Mouse (Mus musculus) urinary bladder, postnatal 36 days (tissue): ENCODE data around the gene Pyroxd2.
"Not testable (repeated sequence)": the region's sequence is repeated elsewhere in the genome, so short reads cannot be mapped to it uniquely, and the experiment has no call there.

ENCODE experiments used
- DNase-seq, 2 experiments: peaks; one replicate each; pipeline ENCODE4 v3.0.0; 2022; ENCODE audit warnings: low spot score in 2 of 2, mixed read lengths in 1 of 2

Gene Pyroxd2

DNA sequence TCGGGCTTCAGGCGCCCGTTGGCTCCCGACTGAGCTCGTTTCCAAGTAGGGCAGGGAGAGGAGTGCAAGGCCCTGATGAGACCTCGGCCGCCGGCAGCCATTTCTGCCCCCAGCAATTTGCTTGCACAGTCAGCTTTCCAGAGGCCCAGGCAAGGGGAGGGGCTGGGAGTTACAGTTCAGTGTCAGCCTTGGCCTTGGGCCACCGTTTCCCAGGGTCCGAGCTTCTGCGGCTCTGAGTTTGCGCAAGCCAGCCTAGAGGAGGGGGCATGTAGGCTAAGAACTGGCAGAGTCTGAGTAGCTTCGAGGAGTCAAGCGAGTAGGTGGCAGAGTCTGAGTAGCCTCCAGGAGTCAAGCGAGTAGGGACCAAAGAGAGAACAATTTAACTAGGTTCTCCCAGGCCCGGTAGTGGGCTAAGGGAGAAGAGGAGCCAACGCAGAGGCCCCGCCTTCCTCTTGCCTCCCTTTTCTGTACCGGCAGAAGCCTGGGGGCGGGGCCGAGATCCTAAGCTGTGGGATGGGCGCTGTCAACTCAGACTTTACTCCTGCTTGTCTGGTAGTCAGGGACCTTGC, at the start of gene Pyroxd2:
Gene Pyroxd2, minus strand, starts transcription at position 413 of the 569 bp plus-strand sequence.
- DNase-seq, result peak; percentile 64 to 79

DNA sequence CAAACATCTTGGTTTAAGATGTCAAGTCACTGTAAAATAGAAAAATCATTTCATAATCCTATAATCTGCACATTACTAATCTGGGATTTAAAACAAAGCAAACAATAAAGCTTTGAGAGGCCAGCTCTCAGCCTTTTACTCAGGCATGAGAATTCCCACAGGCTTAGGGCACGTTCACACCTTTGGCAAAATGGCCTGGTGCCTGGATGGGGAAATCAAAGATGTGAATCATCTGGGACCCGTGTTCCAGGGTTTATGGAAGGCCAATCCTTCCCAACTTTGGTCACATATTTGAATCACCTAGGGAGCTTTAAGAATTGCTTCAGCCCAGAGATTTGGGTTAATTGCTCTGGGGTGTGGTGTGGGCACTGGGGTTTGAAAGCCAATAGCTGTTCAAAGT, 45.3 kb upstream of the Pyroxd2 start:
- no peak for DNase-seq

DNA sequence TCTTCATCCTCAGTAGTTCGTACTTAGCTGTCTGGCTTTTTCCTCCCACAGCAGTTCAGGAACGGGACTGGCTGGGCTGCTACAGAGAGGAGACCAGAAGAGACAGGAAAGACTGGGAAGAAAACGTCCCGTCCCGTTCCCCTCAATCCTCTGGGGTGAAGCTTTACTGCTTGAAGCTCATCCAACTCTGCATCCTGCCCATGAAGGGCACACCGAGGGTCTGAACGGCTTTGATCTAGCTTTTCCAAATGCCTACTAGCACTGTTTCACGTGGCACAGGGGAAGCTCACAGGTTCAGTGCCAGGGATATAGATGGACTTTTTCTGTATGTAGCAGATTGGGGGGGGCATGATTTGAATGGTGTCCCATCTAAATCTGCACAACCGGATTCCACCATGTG, 43.2 kb upstream of the Pyroxd2 start:
- no peak for DNase-seq

DNA sequence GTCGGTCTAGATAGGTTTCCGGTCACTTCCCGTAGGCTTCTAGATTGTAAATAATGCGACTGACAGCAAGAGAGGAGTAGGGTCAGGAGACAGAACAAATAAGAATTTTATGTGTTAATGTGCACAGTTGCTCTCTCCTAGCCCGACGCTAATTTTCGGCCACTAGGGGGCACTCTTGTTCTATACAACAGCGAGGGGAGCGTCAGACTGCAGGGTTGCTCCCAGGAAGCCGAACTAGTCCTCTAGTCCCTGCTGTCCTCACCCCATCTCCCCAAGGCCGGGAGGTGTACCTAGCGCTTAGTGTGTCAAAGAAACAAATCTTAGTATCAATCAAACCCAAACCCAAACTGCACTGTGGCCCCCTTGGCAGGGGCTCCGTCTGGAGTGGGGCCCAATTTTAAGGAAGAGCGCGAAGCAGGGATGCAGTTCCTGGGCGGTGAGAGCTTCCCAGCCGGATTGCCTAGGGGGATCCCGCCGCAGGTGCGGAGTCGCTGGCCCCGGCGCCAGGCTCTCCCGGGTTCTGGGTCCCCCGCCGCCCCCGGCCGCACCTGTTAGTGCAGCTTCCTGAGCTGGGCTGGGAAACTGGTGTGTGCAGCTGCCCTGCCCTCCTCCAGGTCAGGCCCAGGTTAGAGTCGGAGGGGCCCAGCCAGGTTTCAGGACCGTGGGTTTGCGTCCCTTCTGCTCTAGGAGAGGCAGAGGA, 42.5 kb upstream of the Pyroxd2 start:
- DNase-seq, result peak; percentile 82 to 83

DNA sequence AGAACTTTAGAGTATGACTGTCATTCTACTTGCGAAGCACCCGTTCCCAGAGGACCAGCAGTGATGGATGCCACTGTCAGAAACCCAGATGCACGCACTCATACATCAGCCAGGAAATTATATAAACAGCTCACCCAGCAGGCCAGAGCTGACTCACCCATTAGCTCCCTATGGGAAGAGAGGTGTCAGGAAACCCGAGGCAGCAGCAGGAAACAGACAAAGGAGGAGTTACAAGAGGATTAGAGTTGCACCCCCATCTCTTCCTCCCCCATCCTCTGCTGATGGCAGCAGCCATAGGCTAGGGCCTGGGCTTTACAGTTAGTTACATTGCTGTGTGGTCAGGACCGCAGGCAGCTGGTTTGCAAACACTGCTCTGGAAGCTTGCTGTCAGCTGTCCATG, 35.7 kb upstream of the Pyroxd2 start:
- DNase-seq, result no peak

DNA sequence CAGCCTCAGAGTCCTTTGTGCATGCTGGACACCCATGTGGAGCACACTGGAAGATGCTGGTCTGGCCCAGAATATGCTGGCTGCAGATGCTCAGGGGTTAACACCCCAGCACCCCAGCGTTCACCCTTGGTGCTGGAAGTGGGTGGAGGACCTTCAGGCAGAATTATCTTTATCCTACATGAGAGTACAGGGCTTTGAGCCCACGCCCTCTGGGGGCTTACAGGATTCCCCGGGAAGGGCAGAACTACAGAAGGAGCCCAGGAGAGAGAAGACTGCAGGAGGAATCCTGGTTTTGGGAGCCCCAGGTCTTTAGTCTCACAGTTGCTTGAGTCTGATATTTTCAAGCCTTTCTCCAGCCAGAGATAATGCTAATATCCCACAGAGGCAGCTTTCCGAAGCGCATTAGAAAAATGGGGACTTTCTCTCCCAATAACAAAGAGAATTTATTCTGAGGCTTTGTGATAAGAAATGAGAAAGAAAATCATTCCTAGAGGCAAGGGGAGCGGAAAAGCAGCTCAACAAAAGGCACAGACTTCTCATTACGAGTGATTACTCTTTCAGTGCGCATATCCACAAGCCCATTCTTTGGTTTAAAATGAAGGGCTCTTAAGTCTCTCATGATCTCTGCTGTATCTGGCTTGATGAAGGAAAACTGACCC, 33.1 kb upstream of the Pyroxd2 start:
- DNase-seq, result no peak

DNA sequence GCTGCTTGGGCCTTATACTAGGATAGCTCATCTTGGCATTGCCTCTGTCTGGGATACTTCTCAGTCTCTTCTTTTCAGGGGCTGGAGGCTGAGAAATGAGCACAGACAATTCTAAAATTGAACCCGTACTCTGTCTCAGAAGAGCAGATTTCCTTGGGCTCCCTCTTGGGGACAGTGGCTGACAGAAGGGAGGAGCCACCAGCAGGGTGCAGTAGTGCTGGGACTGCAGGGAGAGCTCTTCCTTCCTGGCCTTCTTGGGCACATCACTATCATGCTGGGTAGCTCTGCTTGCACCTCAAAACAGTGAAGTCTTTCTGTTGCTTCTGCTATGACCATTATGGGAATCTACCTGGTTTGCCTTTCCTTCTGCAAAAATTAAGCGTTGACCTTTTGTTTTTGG, 32.6 kb upstream of the Pyroxd2 start:
- DNase-seq, result no peak

DNA sequence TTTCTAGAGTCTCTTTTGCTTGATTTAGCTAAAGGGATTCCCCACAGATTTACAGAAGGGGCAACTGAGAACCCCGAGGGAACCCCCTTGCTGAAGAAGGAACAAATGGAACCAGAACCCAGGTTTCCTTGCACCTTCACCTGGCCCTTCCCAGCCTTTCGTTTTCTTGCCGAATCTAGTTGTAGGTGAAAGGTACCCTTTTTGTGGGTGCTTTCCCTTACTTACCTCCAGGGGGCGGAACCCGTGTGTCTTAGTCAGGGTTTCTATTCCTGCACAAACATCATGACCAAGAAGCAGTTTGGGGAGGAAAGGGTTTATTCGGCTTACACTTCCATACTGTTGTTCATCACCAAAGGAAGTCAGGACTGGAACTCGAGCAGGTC, 27.6 kb upstream of the Pyroxd2 start:
- DNase-seq, result not testable (repeated sequence)

DNA sequence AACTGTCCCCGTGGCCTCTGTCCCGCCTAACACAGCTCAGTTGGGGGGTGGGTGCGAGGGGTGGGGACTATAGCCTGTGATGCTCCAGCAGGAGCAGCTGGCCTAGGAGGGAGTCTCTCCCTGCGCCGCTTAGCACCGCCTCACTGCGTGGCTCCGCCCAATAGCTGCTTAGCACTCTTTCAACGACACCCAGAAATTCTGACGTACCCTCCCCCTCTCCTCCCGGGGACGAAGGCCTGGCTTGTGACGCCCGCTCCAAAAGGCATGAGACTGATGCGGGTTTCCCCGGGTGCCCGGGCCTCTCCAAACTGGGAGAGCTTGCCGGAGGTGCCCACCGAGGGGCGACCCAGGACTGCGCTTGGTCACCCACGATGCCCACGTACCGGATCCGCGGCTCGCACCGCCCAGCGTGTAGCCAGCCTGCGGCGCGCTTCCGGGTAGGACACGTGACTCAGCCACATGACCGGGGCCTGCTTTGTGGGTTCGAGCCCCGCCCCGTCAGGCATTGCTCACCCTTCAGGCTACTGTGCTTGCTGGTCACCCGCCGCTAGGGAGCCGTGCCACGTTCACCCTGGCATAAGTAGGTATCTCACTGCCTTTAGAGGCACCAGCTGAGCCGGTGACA, 27.1 kb upstream of the Pyroxd2 start, which contains the start of gene Hps1:
Gene Hps1, minus strand, starts transcription at position 448 of the 625 bp plus-strand sequence.
- peak; percentile 85 to 87 for DNase-seq

DNA sequence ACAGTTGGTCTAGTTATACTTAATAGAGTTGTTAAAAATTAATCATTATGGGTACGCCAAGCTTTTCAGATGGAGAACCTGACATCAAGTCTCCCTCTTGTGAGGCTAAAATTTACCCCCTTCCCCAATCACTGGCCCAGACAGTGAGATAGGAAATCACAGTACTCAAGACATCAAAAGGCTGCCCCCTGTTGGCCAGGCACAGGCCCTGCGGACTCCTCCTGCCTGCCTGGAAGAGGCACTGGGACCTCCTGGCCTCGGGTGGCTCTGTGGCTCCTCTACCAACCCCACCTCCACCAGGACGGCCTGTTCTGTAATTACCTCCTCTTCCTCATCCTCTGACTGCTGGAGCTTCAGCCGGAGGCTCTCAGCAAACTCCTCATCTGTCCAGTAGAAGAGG, 25.2 kb upstream of the Pyroxd2 start:
- no peak for DNase-seq

DNA sequence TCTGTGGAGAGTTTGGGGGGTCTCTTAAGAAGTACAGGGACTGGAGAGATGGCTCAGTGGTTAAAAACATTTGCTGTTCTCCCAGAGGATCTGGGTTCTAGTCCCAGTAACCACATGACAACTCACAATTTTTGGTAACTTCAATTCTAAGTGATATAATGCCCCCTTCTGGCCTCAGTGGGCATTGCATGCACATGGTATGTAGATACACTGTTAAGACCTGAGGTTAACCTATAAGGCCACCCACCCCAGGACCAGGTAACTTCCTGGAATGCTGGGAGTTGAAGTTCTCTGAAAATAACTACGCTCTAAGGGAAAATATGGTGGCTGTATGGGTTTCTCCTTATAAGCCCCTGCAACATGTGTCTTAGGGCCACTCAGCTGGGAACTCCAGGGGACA, 24.2 kb upstream of the Pyroxd2 start:
- no peak for DNase-seq

DNA sequence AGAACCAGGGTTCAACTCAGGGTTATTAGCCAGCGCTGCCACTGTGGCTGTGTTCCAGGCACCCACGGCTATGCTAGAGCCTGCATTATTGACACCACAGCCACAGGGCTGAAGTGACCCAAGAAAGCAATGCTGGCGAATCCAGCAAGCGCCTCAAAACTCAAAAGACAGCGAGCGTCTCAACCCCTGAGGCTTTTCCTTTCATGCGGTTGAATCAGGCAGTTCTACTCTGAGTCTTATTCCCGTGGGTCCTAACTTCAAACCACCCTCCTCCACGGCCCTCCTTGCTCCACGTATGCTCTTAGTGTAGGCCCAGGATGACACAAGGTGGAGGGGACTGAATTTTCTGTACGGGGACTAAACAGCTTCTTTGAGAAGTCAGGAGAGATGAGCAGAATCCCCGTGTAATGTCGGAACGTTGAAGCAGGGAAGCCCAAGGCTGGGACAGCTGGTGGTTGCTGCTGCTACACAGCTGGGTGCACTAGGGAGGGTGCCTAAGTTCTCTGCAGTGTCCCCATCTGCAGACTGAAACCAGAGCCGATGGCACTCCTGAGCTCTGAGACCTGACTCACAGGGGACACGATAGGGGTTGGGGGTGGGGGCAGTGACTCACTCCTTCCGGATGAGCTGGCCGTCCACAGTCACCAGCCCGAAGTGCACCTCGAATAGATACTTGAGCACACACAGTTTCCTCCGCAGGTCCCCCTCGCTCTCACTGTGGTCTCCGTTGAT, 17.7 kb upstream of the Pyroxd2 start:
- DNase-seq, result no peak

DNA sequence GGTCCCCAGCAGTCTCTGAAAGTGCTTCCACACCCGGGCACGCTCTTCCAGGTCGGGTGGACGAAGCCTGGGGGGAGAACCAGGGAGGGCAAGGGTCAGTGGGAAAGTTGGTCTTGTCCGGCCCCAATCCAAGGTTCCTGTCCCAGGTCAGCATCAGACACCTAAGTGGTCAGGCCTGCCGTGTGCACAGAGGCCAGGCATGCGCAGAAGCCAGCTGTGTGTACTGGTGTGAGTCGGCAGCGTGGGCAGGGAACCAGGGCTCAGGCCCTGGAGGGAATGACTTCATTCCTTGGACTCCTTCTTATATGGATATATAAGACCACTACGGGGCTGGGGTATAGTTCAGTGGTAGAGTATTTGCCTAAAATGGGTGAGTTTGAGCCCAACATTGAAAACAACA, 17.1 kb upstream of the Pyroxd2 start:
- no peak for DNase-seq

DNA sequence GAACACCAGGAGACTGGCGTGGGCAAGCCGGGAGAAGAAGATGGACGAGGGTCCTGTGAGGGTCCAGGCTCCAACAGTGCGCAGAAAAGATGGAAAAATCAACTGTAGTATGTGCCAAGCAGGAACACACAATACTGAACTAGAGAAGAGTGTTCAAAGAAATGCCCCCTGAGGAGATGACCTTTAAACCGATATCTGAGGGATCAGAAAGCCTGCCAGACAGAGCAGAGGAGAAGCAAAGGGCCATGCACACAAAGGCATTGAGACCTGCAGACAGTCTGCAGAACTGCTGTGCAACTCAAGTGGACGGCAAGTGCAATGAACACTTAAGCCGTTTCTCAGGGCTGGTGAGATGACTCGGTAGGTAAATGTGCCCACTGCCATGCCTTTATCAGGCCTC, 14.8 kb upstream of the Pyroxd2 start:
- no peak for DNase-seq

DNA sequence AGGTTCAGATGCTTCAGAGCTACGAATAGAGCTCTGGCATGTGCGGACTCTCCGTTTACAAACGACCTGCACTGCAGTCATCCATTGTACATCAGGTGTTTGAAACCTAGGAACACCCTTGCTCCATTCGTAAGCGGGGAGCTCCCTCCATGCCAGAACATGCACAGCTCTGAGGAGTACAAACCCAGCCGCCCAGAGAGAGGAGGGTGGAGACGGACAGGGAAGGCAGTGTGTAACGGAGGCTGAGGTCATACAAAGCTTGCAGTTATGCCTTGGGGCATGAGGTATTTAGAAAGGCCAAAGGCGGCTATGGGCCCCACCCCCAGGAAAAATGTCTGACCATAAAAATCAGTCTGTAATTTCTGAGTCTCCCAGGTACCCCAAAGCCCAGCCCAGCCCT, 11.8 kb upstream of the Pyroxd2 start:
- DNase-seq, result no peak

DNA sequence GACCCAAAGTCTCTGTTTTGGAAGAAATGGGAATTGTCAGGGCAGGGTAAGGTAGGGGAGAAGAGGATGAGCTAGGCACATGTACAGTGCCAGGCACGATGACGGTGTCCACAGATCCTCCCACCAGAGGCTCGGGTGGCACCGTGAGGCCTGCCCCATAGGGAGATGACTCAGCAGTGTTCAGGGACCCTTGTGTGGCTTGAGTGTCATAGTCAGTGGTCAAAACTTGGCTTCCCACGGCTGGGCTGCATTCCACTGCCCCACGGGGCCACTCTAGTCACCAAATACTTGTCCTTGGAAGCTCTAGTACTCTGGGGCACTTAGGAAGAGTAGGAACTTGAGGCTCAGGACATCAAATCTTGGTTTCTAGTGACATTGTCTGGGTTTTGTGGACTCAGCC, 4.1 kb upstream of the Pyroxd2 start:
- DNase-seq, result no peak

DNA sequence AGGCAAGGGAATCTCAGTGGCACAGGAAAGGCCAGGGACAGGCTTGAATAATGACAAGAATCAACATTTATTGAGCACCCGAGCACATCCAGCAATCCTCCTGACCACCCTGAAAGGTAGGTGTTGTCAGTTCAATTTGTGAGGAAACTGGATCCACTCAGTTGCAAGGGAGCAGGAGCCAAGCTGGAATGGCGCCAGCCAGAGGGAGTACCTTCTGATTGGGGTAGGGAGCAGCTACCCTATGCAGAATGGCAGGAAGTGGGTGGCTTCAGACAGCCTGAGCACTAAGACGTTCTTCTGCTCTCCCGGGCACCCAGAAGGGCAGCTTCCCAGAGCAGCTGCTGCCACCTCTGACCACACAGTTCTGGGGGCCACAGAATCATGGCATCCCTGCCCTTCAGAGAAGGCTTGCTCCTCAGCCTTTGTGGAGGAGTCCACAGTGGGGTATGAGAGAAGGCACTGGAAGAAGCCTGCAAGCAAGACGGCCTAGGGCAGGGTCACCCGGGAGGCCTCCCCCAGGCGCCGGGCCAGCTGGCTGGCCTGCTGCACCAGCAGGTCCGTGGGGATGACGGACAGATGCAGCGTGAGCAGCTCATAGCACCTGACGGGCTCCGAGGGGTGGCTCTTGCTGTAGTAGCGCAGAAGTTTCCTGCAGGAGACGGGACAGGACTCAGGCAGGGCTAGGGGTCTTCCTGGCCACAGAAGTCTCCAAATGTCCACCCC, 2.7 kb upstream of the Pyroxd2 start:
- peak in 1 of 2 experiments; percentile 17 for DNase-seq

DNA sequence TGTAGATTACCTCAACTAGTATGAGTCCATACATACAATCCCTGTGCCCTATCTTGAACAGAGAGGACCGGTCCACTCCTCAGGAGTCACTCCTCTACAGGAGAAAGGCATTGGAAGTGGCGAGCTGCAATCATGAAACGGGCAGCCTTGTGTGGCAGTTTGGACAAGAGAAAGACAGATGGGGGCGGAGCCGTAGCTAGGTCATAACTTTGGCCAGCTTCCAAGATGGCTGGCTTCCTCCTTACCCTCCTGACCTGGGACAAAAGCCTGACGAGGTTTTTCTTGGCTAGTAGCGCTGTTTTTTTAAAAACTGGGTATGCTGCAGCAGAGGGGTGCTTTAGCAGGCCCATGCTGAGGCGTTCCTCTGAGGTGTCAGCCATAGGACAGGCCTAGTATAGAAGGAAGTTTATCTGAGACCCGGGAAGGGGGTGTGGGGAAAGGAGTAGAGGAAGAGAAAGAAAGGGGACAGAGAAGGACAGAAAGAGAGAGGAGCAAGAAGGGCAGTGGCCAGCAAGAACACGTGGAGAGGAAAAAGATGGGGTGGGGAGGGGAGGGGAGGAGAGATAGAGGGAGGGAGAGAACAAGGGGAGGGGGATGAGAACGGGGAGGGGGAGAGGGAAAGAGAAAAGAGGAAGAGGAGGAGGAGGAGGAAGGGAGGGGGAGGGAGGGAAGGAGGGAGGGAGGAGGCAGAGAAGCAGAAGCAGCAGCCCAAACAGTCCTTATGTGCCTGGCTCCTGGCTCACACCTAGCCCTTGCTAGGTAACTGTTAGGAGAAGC, 754 bp upstream of the Pyroxd2 start:
- peak; percentile 60 to 82 for DNase-seq

DNA sequence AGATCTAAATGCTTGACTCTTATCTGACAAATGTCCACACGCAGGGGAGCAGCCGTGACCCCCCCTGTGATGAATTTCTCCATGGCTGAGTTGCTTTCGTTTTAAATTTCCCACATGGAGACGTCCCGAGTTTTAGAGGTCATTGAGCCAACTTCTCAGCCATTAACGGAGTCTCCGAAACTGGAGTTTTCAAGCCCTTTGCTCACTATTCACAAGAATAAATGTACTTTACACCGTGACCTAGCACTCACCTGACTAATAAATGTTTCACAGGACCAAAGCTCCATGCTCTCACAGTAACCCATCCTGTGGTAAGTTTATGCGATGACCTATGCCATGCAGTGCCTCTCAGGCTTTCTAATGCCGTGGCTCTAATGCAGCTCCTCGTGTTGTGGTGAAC, 2.4 kb downstream of the Pyroxd2 start:
- no peak for DNase-seq

DNA sequence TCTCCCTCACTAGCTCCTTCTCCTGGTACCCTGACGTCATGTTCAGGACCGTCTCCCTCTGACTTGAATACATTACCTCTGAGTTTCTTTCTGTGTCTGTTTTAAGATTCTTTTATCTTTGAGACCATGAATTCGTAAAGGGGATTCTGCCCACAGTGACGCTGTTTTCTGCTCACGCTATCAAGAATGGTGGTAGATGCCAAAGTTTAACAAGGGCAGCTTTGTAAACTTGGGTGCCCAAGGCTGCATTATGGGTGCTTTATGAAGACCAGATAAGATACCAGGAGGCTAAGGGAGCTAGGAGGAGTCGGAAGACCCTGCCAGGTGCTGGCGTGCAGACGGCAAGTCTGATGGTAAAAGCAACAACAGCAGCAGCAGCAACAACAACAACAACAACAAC, 5.9 kb downstream of the Pyroxd2 start:
- no peak for DNase-seq

DNA sequence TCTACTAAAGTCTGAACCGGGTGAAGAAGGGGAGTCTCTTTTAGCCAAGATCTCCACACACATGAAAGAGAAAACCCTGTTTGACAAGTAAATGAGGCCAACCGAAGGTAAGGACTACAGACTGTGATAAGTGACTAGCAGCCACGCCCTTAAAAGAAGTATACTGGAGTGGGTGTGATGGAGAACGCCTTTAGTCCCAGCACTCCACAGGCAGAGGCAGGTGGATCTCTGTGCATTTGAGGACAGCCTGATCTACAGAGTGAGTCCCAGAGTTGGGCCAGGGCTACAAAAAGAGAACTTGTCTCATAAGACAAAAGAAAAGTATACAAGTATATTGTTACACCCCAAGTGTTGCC, 6.7 kb downstream of the Pyroxd2 start:
- DNase-seq, result no peak
